Mouse (Mus musculus) forebrain, embryonic 12.5 days (tissue): ENCODE results near the gene Piga. TPM values are rescaled to one million over a fixed set of nuclear protein-coding genes. Genes with fewer than 3 reads are reported as not detected.

ENCODE experiments used
- ATAC-seq: fragments of 200-750 bp; cut with Nextera tagmentation; 2 replicates; pipeline ENCODE4 v1.8.0; 2017; ENCODE audit warnings: moderate TSS enrichment; ENCODE audit not compliant: low FRiP score
- H3K27ac ChIP-seq: fragments of 300-500 bp; sonication (generic); 2 replicates; pipeline ENCODE4 v1.5.1; 2016; ENCODE audit warnings: mild to moderate bottlenecking
- H3K27me3 ChIP-seq: fragments of 300-500 bp; sonication (generic); 2 replicates; pipeline ENCODE4 v1.6.1; 2016; ENCODE audit warnings: mild to moderate bottlenecking
- H3K36me3 ChIP-seq: fragments of 300-500 bp; sonication (generic); replicated peaks from 2 replicates; pipeline ENCODE4 v1.6.1; 2016; ENCODE audit warnings: mild to moderate bottlenecking
- H3K4me1 ChIP-seq: fragments of 300-500 bp; sonication (generic); 2 replicates; pipeline ENCODE4 v1.6.1; 2016
- H3K4me2 ChIP-seq: fragments of 300-500 bp; sonication (generic); 2 replicates; pipeline ENCODE4 v1.6.1; 2016; ENCODE audit warnings: mild to moderate bottlenecking, moderate library complexity
- H3K4me3 ChIP-seq: fragments of 300-500 bp; sonication (generic); replicated peaks from 2 replicates; pipeline ENCODE4 v1.5.1; 2016; ENCODE audit warnings: mild to moderate bottlenecking
- H3K9ac ChIP-seq: fragments of 300-500 bp; sonication (generic); 2 replicates; pipeline ENCODE4 v1.6.1; 2016; ENCODE audit warnings: mild to moderate bottlenecking
- H3K9me3 ChIP-seq: fragments of 300-500 bp; sonication (generic); 2 replicates; pipeline ENCODE4 v1.6.1; 2016
- WGBS: fragments of 180-500 bp; shearing (Covaris S2); methylation state at CpG from one replicate; pipeline ENCODE4 v1.1.7; 2016; 5-methylcytosine and 5-hydroxymethylcytosine counted together
- polyA plus RNA-seq: library from polyadenylated mRNA; unstranded; fragments of >200 nt; fragmentation: Nextera tagmentation; extraction: Ambion mirVana; gene quantifications from 2 replicates; pipeline ENCODE4 v1.2.1, GENCODE M21; 2016

Gene Piga
- 12.9 and 14.2 TPM in 2 replicates for polyA plus RNA-seq

DNA sequence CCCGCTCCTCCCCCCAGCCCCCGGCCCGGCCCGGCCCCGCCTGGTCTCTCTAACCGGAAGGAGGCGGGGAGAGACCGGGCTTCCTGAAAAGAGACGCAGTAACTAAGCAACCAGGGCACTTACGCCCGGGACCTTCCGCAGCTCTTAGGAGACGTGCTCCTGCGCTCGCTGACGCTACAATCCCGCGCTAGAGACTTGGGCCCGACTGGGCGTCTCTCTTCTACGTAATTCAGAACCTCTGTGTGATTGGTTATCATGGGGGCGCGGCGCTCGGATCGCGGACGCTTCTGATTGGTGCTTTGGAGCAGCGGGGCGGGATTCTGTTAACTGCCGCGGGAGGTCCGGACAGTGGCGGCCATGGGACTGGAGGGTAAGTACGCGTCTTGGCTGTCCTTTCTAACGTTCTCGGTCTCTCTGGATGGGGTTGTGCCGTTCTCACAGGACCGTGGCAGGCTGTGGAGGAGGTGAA, at the start of gene Piga:
Piga (plus strand) TSS at position 317 of the 469 bp plus-strand sequence.
- H3K4me2 ChIP-seq: peak within 1 kb of the TSS; percentile 54
- WGBS: 14% methylated on average over 40 of the region's 40 CpGs
- no peaks in the 10 kb centered on the region for H3K9me3 ChIP-seq
- peaks cover 12% of the 10 kb centered on the region; the same call in 1 of the 2 replicates for H3K27me3 ChIP-seq
- H3K27ac ChIP-seq: 0 out of 2 replicates have a peak within 1 kb of the TSS, but pooled peaks have one; percentile 42
- peak within 1 kb of the TSS; percentile 64 for H3K9ac ChIP-seq
- peak; percentile 99 for ATAC-seq
- no peaks in the 10 kb centered on the region; the same call in 1 of the 2 replicates for H3K36me3 ChIP-seq
- H3K4me1 ChIP-seq: peaks cover 9% of the 10 kb centered on the region
- H3K4me3 ChIP-seq: peak within 1 kb of the TSS; percentile 52

DNA sequence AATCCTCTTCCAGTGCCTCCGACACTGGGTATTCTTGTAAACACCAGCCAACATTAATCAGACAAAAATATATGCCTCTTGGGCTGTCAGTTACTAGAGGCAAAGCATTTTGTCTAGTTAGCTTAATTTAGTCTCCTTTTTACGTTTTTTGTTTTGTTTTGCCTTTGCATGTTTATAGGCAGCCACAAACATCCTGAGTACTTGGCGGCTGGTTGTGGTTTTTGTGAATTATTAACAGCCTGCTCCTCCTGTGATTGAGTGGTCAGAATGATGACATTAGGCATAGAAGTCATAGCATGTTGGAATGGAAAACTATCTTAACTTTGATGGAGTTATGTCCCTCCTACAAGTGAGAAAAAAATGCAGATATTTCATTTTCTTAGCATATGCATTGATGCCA, 49.0 kb upstream of the Piga start:
- WGBS: 91% methylated on average over 3 of the region's 3 CpGs
- H3K9me3 ChIP-seq: no peaks in the 10 kb centered on the region
- H3K27me3 ChIP-seq: no peaks in the 10 kb centered on the region
- no peak overlapping the region for H3K9ac ChIP-seq
- no peak overlapping the region for H3K4me3 ChIP-seq
- no peak for ATAC-seq
- no peak overlapping the region for H3K27ac ChIP-seq
- no peaks in the 10 kb centered on the region for H3K36me3 ChIP-seq
- H3K4me1 ChIP-seq: no peaks in the 10 kb centered on the region
- H3K4me2 ChIP-seq: no peak overlapping the region

DNA sequence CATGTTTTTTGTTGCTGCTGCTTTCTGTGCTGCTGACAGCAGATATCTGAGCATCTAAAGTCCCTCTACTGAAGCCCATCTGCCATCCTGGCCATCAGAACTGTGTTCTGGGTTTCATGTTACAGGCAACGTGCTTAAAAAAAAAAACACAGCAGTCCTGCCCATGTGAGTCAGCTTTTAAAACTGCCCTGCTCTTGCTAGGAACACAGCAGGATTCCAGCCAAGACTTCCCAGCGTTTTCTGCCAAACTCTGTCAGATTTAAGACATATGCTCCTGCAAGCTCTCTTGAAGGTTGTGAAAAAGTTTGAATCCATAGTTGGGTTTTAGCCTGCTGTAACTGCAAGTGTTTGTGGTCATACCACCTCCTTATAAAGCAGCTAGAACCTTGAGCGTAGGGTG, 46.5 kb upstream of the Piga start, which contains the start of gene Vegfd:
Vegfd (plus strand) TSS at position 298 of the 400 bp plus-strand sequence.
- no peaks in the 10 kb centered on the region for H3K27me3 ChIP-seq
- 36% methylated on average over 3 of the region's 3 CpGs for WGBS
- no peak within 1 kb of the TSS for H3K4me3 ChIP-seq
- ATAC-seq: no peak
- no peak within 1 kb of the TSS for H3K27ac ChIP-seq
- H3K9me3 ChIP-seq: no peaks in the 10 kb centered on the region
- H3K36me3 ChIP-seq: no peaks in the 10 kb centered on the region
- no peaks in the 10 kb centered on the region for H3K4me1 ChIP-seq
- no peak within 1 kb of the TSS for H3K4me2 ChIP-seq
- H3K9ac ChIP-seq: no peak within 1 kb of the TSS

DNA sequence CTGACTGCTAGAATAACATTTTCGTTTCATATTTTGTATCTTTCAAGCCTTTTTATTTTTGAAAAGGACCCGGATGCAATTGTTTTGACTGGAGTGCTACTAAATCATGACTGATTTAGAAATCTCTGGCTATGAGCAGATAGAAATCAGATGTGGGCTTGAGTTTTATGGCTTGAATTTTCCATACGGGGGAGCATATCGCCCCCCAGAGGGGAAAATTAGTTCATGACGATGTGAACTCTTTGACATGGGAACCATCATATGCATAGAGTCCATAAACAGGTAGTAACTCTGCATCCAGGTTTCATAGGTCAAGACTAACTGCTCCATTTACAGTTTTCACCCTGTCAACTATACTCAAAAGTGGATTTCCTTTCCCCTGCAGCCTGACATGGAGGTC, 45.0 kb upstream of the Piga start:
- H3K36me3 ChIP-seq: no peaks in the 10 kb centered on the region
- H3K4me3 ChIP-seq: no peak overlapping the region
- ATAC-seq: no peak
- H3K9me3 ChIP-seq: no peaks in the 10 kb centered on the region
- H3K9ac ChIP-seq: no peak overlapping the region
- peaks cover 3% of the 10 kb centered on the region; the same call in 1 of the 2 replicates for H3K27me3 ChIP-seq
- WGBS: 69% methylated on average over 5 of the region's 5 CpGs
- no peak overlapping the region for H3K4me2 ChIP-seq
- H3K27ac ChIP-seq: no peak overlapping the region
- H3K4me1 ChIP-seq: no peaks in the 10 kb centered on the region

DNA sequence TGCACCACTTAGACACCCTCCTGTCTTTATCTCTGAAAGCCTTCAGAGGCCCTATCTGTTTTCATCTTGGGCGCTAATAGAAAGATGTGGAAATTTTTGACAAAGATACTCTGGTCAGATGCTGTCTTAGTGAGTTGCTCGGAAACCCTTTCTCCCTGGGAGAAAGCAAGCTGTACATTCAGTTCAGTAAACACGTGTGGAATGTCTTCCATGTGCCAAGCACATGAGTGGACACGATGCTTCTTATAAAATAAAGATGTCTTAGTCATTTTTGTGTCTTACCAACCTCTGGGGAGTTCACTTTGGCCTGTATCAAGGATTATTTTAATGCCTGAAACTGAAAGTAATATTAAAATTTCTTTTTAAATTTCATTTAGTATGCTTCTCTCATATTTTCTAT, 39.9 kb upstream of the Piga start:
- 84% methylated on average over 4 of the region's 4 CpGs for WGBS
- Histone ChIP-seq H3K27ac (no peak overlapping the region), H3K9ac (no peak overlapping the region), H3K4me1 (no peaks in the 10 kb centered on the region), H3K4me3 (no peak overlapping the region), H3K4me2 (no peak overlapping the region), H3K27me3 (peaks cover 7% of the 10 kb centered on the region), H3K9me3 (no peaks in the 10 kb centered on the region), H3K36me3 (no peaks in the 10 kb centered on the region)
- no peak for ATAC-seq

DNA sequence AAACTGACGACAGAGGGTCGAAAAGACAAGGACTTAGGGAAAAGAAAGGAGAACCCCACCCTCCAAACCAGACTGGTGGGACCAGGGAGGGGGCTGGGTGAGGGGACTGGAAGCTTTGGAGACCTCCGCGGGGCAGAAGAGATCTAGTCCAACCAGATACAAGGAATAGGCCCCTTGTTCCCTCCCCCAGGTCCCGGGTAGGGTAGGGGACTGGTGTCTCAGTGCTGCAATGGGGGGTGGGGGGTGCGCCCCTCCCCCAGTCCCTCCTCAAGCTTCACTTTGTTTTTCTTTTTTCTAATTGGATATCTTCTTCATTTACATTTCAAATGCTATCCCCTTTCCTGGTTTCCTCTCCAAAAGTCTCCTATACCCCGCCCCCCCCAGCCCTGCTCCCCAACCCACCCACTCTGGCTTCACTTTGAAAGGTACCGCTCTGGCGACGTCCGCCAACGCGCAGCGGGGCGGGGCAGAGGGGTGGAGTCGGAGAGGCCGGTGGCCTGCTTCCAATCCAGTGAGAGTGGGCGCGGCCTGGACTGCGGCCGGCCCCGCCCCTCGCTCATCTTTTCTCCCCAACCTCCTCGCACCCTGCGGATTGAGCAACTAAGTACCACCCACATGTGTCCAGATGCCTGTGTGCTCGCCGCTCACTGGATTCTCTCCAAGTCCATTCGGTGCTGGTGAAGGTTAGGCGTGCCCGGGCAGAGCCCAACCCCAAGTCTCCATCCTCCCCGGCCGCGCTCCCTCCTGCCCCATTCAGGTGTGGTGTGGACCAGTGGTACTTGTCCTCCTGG, 37.8 kb upstream of the Piga start:
- Histone ChIP-seq H3K4me2 (peak overlapping the region; percentile 61), H3K27me3 (peaks cover 7% of the 10 kb centered on the region), H3K27ac (no peak overlapping the region), H3K9ac (no peak overlapping the region), H3K4me1 (no peaks in the 10 kb centered on the region), H3K4me3 (peak overlapping the region; percentile 37), H3K9me3 (no peaks in the 10 kb centered on the region), H3K36me3 (no peaks in the 10 kb centered on the region)
- 15% methylated on average over 28 of the region's 33 CpGs for WGBS
- peak; percentile 99 for ATAC-seq

DNA sequence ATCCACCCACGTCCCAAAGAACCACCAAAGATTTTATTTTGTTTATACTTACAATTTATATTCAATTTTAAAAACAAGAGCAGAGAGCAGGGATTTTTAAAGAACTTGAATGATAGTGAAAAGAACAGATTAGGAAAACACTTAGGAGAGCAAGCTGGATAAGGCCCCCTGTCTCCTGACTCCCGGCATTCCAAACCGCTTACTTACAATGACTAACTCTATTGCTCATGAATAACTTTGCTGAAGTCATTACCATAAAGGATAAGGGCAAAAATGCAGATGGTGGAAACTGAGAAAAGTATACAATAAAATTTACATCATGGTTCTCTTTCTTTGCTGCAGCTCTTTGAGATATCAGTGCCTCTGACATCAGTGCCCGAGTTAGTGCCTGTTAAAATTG, 25.5 kb upstream of the Piga start:
- H3K4me1 ChIP-seq: no peaks in the 10 kb centered on the region
- WGBS: 83% methylated on average over 4 of the region's 4 CpGs
- H3K9me3 ChIP-seq: no peaks in the 10 kb centered on the region
- H3K4me2 ChIP-seq: no peak overlapping the region
- ATAC-seq: no peak
- no peak overlapping the region for H3K27ac ChIP-seq
- peaks cover 4% of the 10 kb centered on the region; the same call in 1 of the 2 replicates for H3K27me3 ChIP-seq
- H3K9ac ChIP-seq: no peak overlapping the region
- no peaks in the 10 kb centered on the region for H3K36me3 ChIP-seq
- H3K4me3 ChIP-seq: no peak overlapping the region

DNA sequence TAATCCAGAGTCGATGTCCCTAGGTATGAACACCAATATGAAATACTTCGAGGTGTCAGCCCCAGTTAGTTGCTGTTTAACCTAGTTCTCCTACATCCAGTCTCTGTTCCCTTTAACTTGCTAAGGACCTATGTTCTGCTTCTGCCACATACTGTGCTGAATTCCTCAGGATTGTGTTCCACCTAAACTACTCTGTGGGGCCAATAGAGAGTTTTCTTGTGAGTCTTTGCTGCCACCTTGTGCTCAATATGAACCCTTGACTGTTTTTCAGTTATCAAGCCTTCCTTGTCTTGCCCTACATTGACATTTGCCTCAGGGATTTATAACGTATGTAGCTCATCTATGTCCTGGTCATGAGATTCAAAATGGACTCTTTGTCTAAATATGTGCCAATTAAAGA, 21.1 kb upstream of the Piga start:
- WGBS: 61% methylated on average over 3 of the region's 3 CpGs
- Histone ChIP-seq H3K36me3 (no peaks in the 10 kb centered on the region), H3K4me1 (no peaks in the 10 kb centered on the region), H3K27me3 (no peaks in the 10 kb centered on the region; the same call in 1 of the 2 replicates), H3K4me2 (no peak overlapping the region), H3K27ac (no peak overlapping the region), H3K4me3 (no peak overlapping the region), H3K9ac (no peak overlapping the region), H3K9me3 (no peaks in the 10 kb centered on the region)
- ATAC-seq: no peak

DNA sequence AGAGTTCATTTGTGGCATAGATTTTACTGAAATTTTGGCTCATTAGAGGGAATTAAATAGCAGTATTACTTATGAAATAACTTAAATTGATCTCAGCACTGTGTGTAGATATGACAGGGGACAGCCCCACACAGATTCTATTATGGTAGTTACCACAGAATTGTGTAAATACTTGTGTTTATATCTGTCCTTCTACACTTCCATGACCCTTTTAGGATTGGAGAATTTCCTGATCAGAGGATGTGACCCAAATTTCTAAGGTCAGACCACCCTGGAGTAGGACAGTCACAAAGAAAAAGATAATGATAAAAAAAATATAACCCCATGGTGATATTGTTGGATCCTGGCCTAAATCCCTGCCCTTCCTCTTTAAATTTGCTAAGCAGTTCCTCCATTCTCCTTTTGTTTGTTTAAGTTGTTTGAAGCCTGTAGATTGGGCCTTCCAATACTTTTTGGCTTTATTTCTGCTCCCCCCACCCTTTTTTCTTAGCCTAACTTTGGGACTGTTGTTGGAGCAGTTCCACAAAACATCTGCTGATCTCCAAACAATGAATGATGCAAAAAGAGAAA, 14.4 kb upstream of the Piga start:
- H3K9me3 ChIP-seq: no peaks in the 10 kb centered on the region
- H3K9ac ChIP-seq: no peak overlapping the region
- H3K4me1 ChIP-seq: no peaks in the 10 kb centered on the region
- no peaks in the 10 kb centered on the region for H3K36me3 ChIP-seq
- H3K4me3 ChIP-seq: no peak overlapping the region
- no peak for ATAC-seq
- no peak overlapping the region for H3K4me2 ChIP-seq
- no peak overlapping the region for H3K27ac ChIP-seq
- H3K27me3 ChIP-seq: peaks cover 3% of the 10 kb centered on the region; the same call in 1 of the 2 replicates

DNA sequence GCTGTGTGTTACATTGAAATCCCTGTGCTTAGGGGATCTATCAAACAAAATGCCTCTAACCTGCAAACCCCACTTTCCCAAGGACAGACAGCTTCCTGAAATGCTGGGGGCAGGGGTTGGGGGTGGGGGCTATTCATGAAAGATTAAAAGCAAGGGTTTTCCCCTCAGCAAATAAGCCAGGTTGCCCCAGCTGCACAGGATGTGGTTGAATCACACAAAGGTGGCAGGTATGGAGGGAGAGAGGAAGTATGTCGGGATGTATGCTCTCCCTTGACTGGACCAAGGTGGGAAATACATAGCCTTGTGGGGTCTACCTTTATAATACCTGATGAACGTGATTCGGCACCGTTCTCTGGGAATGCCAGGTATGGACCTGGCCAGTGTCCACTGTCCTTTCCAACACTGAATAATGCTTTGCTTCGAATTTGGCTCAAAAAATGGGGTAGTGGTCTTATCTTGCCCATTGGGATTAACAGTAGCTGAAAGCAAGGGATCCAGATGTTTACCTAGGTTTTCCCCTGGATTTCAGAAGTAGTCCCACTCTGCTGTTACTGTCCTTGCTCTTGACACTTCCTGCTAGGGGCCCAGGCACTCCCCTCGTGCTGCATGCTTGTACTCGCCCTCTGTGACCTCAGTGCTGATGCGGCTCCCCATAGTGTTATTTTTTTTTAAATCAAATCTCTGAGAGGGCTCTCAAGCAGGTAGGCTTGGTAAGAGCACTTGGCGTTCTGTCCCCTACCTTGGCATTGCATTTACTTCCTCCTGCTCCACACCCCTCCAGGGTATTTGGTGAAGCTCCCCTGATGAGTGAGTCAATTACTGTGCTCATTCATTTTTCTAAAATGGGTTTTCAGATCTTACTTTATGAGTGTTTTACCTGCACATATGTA, 13.2 kb upstream of the Piga start:
- Histone ChIP-seq H3K4me2 (no peak overlapping the region), H3K9me3 (no peaks in the 10 kb centered on the region), H3K27me3 (peaks cover 3% of the 10 kb centered on the region; the same call in 1 of the 2 replicates), H3K27ac (no peak overlapping the region), H3K36me3 (no peaks in the 10 kb centered on the region), H3K4me3 (no peak overlapping the region), H3K9ac (no peak overlapping the region), H3K4me1 (no peaks in the 10 kb centered on the region)
- WGBS: 76% methylated on average over 9 of the region's 9 CpGs
- no peak for ATAC-seq

DNA sequence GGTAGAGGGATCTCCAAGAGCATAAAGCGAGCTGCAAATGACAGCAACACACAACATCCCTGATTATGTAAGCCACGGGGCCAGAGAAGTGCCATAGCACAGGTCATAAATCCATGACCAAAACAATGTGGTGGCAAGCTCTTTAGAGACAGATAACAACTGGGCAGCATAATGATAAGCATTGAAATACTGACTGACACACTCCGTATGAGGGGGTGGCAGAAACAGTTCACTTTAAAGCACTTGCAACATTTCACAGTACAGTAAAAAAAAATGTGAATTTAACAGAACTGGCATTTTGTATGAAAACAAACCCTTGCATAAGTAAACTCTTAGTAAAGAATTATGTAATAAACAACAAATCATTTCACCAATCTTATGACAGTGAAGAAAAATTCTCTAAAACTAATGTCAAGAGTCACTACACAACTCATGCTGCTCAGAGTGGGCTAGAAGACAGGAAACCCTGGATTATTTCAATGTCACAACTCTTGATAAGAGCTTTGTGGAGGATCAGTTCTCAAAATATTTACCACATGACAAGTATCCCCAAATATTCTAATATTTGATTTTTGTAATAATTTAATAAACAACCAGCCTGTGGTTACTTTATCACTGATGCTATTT, 11.2 kb upstream of the Piga start:
- no peak overlapping the region for H3K4me2 ChIP-seq
- no peaks in the 10 kb centered on the region for H3K36me3 ChIP-seq
- H3K27ac ChIP-seq: no peak overlapping the region
- no peak overlapping the region for H3K9ac ChIP-seq
- H3K27me3 ChIP-seq: peaks cover 6% of the 10 kb centered on the region; the same call in 1 of the 2 replicates
- no peaks in the 10 kb centered on the region for H3K9me3 ChIP-seq
- H3K4me1 ChIP-seq: no peaks in the 10 kb centered on the region
- no peak overlapping the region for H3K4me3 ChIP-seq
- ATAC-seq: no peak
- WGBS: 85% methylated on average over 3 of the region's 3 CpGs

DNA sequence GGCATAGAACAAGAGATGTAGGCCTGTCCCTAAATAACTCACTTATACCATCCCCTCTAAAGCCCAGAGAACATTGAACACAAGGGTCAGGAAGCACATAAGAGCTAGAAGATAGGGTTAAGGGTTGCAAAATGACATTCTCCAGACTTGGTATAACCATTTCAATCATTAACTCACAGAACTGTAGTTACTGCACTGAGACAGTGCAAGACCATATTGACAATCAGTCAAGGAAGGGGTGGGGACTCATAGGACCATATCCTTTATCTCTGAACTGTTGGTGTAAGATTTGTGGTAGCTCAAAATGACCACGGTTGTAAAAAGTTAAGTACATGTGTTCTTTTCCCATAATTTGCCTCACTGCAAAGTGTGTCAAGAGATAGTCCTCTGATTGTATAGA, 9.0 kb upstream of the Piga start:
- Histone ChIP-seq H3K9ac (no peak overlapping the region), H3K36me3 (no peaks in the 10 kb centered on the region), H3K27ac (no peak overlapping the region), H3K4me1 (no peaks in the 10 kb centered on the region), H3K4me2 (no peak overlapping the region), H3K9me3 (no peaks in the 10 kb centered on the region), H3K4me3 (no peak overlapping the region), H3K27me3 (peaks cover 10% of the 10 kb centered on the region; the same call in 1 of the 2 replicates)
- 89% methylated on average over 1 of the region's 1 CpGs for WGBS
- ATAC-seq: no peak
